Mouse (Mus musculus): Measurements from ENCODE around the gene Tdg.

GRCm38 (mm10) chr10:82631133-82631532 lies 1.5 kb downstream of the Tdg start:
- no peak for TF ChIP-seq HCFC1 (IDR thresholded peaks at IDR 0.05; ENCODE audit: borderline replicate concordance, insufficient read depth, low read length)
- no peak for TF ChIP-seq MAFK (IDR thresholded peaks at IDR 0.05; ENCODE audit: insufficient read depth, low read depth, low read length)
- no peak for TF ChIP-seq ZC3H11A (IDR thresholded peaks at IDR 0.05; ENCODE audit: borderline replicate concordance, low read depth, low read length)

Measured in ES-E14 (cell line).